Mouse (Mus musculus): ENCODE measurements around the gene Nr2f2.

Gene Nr2f2

DNA sequence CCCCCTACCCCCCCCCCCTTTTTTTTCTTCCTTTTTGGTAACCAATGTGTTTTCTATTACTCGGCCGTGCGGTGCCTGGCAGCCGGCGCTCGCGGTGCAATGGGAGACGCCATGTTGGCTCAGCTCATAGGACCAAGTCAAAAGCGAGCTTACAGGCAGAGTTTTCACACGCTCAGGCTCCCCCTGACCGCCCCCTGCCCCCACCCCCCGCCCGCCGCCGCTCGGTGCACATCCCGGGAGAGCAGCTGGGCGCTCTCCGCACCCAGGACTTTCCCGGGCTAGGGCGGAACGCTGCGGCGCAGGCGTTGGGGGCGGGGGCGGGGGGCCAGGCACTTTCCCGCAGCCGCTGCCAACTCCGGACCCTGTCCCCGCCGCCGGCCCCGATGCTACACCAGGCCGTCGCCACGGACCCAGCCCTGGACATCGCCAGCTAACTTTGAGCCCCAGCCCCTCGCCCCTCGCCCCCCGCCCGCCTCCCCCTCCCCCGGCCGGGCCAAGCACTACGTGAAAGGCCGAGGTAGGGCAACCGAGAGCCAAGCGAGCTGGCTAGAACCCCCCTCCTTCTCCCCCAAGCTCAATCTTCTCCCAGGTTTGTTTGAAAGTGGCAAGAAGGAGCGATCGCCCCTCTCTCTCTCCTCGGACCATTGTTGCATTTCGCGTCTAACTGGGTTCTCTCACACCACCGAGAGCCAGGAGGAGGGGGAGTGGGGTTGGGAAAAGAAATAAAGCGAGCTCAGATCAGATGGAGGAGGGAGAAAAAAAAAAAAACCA is 15.6 kb downstream of the Nr2f2 start:
- DNase-seq (ENCODE audit: low read depth, low spot score): peak; percentile 65

DNA sequence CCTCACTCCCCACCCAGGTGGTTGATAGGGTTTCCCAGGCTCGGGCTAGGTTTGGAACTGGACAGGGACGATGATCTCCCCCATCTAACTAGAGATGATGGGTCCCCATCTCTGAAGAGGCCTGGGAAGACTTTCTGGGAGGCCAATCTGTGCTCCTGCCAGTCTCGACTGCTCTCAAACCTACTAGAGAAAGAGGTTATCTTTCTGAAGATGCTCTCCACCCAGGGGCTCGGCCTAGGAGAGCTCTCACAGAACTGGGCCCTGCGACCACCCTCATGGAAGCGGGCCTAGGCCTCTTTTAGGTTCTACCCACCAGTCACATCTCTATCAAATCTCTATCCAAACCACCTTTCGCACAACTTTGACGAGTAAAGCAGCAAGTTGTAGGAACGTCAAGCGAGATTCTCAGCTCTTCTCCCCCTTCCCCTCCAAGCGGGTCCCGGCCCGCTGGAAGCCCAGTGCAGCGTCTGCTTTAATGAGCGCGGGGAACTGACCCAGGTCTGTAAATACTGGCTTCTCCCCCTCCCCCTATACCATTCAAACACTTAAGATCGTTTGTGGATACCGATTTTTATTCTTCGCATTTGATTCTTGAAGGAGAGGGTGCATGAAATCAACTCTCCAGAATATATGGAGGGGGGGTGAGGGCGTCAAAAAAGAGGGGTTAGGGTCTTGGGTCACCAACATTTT is 16.4 kb downstream of the Nr2f2 start:
- DNase-seq (ENCODE audit: low read depth, low spot score): no peak

DNA sequence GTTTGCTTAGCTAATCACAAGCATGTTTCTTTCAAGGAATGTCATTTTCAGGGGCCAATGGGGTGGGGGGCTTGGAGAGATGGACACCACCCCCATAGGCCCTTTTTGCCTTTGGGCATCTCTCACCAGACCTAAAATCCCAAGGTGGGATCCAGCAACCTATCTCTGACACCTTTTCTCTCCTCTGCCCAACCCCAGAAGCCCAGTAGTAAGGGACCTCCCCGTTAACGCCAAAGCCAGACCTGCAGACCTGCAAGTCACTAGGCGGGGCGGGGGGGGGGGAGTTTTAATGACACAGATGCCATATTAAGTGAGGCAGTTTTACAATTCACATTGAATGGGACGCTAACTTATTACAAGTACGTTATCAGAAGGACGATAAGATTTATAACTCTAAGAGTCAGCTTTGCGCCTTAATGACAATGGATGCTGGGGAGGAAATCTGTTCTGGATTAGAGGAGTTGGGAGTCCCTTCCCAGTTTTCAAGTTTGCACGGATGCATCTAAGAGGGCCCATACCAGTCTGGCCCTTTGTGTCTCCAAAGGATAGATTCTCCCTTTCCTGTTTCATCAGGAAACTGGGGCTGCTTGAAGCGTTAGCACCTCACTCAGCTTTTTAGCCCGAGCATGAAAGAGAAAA is 17.4 kb downstream of the Nr2f2 start:
- DNase-seq (ENCODE audit: low read depth, low spot score): no peak

DNA sequence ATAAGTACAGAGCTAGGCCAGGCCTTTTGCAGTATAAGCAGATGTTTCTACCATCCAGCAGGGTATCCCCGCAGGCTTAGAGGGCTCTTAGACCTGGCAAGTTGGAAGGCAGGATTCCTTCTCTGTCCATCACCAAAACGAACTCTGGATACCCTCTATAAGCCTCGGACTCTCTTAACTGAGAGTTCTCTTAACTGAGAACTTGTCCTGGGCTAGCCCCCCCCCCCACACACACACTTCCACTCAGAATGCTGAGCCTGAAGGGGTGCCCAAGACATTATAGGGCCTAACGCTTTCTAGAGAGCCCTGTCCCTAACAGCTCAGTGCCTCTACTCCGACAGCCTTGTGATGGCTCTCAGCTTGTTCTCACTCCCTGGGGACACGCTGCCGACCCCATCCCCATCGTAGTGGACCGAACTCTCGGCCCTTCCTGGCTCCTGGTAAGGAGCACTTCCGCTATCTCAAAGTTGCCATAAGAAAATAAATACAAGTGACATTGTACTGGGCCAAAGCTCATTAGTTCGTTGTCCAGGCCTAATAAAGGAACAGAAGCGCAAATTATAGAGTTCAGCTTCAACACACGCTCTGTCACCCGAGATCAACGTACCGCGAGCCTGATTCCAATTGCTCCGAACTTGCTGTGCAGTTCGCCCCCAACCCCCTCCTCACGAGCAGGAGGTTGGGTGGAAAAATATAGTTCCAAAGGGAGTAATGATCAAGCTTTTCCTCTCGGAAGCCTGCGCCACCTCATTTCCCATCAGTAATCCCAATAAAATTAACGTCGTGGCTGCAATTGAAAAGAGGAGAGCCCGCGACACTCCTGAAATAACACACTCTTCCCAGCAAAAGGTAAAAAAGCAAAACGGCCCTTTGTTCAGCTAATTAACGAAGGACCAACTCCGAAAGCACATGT is 18.2 kb downstream of the Nr2f2 start:
- no peak for DNase-seq (ENCODE audit: low read depth, low spot score)

DNA sequence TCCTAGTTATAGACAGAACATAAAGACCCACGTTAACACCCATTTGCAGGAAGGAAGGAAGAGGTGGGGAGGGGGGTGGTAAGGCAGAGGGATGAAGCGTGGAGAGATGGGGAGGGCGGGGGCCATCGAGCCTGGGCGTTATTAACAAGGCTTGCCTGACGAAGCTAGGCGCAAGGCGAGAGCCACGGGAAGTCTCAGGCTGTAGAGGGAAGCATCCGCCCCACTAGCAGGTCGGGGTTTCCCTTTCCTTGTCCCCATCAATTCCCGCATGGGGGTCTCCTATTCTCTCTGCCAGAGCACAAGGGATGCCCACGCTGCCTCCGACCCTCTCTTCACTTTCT is 18.9 kb downstream of the Nr2f2 start:
- no peak for DNase-seq (ENCODE audit: low read depth, low spot score)

DNA sequence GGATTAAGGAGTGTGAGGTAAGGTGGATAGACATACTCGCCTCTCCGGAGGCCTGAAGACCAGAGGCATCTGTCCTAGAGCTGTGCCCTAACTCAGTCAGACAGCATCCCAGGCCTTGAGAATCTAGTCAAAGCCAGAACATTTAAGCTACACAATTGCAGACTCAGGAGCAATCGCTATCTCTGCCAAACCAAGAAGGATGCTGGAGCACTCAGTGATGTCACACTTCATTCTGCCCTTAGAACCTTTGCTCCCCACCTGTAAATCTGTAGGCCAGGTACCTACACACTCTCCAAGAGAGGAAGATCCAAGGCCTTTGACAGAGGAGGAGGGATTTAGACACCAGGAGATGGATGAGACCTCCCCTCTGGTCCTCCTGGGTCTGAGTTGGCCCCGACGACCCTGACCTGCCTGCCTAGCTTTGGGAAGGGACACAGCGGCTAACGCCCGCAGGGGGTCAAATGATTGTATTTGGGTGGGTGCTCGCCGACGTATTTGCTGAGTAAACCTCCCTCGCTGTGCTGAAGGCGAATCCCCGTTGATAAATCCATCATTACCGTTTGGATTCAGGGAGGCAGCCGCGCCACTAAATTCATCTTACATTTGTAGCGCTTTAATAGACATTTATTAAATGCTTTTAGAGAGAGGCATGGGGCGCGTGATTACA is 19.5 kb downstream of the Nr2f2 start:
- DNase-seq (ENCODE audit: low read depth, low spot score): no peak

DNA sequence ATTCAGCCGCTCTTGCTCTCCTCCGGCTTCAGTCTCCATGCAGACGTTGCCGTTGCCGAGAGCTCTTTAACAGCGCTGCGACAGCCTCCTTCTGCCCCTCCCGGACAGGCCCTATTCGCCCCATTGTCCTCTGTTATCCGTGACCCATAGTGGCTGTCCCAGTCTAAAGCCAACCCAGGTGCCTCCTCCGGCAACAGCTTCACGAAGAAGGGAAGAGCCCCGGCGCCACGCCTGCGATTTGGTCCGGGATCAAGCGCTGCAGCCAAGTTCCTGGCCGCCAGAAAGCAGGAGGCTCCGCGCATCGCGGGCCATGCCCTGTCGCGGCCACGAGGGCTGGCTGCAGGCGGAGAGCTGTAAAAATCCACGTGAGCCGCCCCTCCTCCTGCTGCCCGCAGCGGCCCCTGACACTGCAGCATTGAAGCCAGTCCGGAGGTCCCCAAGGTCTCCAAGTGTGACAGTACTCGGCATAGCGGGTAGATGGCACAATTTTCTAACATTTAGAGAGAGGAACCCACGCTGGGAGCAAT is 20.5 kb downstream of the Nr2f2 start:
- DNase-seq (ENCODE audit: low read depth, low spot score): peak; percentile 73

DNA sequence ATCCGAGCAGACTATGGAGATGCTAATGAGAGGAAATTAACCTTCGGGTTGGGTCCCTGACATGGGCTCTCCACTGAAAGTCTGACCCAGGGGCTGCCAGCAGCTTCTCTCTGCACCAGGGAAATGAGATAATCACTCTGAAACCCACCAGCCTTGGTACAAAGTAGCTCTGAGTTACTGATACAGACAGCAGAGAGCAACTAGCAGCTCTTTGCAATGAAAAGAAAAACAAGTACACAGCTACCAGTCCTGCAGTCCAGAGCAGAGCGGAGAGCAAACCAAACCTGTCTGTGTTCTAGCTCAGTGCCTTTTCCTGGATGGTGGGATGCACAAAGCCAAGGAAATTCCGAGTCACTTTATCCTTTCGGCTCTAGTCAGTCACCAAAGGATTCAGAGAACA is 23.1 kb downstream of the Nr2f2 start:
- DNase-seq (ENCODE audit: low read depth, low spot score): no peak

DNA sequence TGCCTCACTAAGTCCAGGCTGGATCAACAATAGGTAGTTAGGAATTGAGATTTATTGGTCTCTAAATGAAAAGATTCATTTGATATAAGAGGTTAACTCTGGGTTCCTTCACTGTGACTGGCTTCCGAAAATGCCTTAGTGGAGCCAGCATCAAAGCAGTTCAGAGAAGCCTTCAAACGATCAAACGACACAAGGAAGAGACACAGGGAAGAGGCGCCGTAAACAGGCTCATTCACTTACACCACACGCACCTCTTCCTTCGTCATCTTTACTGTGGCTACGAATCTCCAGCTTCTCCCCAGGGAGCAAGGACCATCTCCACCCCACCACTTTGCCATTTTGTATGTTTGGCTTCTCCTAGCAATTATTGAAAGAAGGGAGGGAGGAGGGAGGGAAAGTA is 23.8 kb downstream of the Nr2f2 start:
- DNase-seq (ENCODE audit: low read depth, low spot score): no peak

DNA sequence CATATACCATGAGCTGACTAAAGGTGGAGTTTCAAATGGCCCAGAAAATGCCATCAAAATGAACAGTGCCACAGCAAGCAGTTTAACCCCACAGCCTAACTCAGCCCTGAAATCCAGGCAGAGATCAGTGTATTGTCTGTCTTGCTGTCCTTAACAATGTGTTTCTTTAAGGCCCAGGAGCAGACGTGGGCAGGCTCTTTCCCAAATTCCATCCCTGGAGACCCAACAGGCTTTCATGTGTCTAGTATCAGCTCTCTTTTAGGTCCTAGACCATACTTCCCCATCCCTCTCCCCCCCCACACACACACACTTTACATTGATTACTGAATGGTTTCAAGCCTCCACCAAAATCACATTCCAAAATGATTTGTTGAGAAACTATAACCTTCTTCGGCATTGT is 24.5 kb downstream of the Nr2f2 start:
- no peak for DNase-seq (ENCODE audit: low read depth, low spot score)

DNA sequence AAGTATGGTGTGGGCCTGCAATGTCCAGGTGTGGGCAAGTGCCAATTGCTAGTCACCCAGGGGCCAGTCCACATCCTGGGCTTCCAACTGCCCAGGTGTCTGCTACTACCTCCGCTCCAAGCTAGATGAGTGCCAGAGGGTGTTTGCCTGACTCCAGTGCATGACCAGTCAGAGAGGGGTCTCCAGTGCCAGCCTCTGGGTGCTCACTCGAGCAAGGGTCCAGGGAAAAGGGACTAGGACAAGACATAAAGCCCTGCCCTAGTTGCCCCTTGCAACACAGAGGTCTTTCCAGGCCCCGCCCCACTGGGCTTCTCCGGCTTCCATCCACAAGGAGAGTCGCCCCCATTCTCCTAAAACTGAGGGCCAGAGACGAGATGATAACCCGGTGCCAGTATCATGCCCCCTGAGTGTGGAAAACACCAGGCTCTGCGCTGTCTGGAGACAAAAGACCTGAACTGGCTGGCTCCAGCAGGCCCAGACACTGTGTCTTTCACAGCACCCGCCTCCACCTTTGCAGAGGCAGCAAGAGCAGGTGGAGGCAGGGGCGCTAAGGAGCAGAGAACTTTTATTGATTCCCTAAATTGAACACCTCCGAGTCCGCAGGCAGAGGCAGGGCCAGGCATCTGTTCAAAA is 26.4 kb downstream of the Nr2f2 start:
- DNase-seq (ENCODE audit: low read depth, low spot score): no peak

DNA sequence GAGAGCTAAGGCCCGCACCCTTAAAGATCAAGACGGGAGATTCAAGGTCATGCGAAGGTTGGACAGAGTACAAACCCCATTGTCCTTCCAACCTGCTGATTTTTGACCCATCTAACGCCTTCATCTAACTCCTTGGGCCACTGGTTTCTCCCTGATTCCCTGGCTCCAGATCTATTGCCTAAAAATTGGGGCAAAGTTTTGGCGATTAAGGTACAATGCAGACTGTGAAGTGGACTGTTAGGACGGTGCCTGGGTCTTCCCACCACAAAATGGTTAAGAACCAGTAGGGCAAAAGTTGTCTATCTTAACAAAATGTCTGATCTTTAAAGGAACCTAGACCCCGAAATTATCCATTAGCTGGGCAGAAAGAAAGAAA is 28.3 kb downstream of the Nr2f2 start:
- no peak for DNase-seq (ENCODE audit: low read depth, low spot score)

DNA sequence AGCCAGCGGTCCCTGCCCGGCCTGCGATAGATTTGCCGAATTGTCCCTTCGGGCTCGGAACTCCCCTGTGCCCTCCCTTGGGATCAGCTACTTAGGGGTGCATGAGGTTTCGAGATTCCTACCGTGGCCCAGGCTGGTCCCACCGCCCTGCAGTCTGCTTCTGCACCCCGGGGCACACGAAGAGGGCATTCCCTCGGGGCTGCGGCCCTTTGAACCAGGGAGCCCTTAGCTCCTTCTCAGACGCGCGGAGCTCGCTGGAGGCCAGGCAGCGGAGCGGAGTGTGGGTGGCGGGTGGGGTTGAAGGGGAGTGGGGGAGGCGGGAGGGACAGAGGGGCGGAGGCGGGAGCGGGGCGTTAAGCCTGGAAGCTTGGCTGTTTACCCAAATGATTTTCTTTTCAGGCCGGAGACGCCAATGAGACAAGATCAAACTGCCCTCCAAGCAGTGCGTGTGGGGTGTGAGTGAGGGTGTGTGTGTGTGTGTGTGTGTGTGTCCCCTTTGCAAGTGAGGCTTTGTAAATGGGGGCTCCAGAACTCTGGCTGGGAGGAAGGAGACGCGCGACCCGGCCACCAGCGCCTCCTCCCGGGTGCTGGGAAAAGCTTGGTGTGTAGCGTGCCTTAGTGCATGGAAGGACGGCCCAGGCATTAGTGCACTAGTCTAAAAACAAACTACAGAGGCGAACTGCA is 28.8 kb downstream of the Nr2f2 start:
- DNase-seq (ENCODE audit: low read depth, low spot score): no peak

DNA sequence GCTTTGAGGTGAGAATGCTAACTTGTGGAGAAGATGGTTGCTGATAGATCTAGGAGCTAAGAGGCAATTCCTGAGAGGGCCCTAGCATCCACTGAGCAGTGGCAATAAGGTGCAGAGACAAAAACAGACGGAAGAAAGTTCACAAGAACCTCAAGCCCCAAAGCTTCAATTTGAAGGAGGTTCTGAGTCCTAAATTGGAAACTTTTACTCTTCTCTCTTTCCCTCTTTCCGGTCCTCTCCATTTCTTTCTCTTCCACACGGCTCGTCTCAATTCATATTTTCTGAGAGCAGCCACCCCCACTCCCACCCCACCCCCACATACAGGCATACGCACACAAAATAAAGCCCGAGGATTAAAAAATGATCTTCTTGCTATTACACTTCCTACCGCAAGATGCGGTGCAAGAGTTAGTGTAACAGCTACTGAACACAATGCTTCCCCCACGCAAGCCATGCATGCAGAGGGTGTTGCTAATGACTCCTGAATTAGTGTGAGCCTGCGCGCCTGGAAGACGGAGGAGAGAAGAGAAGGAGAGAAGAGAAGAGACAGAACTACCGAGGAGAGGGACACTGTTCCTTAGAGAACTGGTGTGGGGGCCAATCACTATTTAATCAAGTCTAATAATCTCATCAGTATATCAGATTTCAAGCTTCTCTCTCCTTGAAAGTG is 29.8 kb downstream of the Nr2f2 start:
- peak; percentile 34 for DNase-seq (ENCODE audit: low read depth, low spot score)

DNA sequence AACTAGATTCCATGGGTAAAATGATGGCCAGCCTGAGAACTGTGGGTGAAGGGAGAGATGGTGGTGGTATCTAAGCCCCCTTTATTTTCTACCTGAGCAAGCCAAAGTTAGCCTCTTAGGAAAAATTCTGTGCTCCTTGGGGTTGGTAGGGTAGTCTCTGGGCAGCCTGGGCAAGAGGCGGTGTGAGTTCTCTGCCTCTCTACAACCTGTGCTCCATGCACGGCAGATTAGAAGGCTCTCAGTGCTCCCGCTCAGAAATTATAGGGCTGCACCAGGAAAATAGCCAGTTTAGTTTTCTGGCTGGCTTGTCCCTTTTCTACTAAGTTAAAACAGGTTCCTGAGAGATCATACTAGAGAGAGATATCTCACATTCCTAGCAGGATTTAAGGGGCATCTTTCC is 30.4 kb downstream of the Nr2f2 start:
- no peak for DNase-seq (ENCODE audit: low read depth, low spot score)

DNA sequence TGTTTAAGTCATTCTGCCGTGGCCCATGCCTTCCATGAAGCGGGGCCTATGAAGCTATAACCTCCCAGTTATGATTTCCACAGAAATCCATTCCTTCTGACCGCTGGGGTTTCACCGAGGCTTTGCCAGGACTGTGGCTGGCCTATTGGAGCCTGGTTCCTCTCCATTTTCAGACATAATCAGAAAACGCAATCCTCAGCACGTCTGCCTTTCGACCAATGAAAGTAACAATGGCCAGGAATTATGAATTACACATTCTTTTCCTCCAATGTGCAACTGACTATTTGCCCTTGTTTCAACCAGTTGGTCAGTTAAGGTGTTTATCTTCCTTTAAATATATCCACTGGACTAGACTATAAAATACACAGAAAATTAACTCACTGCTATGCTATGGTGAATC is 31.1 kb downstream of the Nr2f2 start:
- no peak for DNase-seq (ENCODE audit: low read depth, low spot score)

DNA sequence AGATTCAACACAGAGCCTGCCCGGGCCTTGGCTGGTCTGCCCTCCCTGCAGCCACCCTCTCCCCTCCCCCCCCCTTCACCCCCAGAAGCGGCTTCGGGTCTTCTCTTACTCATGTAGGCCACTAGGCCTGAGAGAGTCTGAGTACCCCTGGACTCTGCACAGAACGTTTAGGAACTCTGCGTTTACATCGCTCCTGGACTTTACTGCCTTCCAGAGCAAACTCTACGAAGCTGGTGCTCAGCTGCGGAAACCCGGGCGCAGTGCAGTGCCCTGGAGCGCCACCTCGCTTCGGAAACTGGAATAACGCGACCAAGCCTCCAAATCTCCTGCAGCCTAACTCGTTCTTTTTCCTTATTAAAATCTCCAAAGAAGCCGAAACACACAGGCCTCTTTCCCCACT is 31.7 kb downstream of the Nr2f2 start:
- DNase-seq (ENCODE audit: low read depth, low spot score): peak; percentile 80

DNA sequence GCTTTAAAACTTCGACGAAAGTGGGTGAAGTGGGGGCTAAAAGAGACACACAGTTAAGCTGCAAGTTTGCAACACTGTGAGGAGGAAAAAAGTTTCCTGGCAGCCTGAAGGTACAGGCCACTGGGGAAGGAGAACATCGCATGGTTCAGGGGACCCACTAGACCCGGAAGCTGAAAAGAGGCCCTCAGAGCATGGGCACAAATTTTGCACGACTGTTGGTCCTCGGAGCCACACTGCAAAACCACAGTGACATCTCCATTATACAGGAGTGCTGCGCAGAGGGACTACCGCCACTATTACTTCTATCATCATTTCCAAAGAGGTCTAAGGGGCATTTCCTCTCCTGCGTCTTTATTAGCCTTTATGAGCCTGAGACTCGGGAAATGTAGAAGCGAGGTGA is 32.7 kb downstream of the Nr2f2 start:
- DNase-seq (ENCODE audit: low read depth, low spot score): no peak

DNA sequence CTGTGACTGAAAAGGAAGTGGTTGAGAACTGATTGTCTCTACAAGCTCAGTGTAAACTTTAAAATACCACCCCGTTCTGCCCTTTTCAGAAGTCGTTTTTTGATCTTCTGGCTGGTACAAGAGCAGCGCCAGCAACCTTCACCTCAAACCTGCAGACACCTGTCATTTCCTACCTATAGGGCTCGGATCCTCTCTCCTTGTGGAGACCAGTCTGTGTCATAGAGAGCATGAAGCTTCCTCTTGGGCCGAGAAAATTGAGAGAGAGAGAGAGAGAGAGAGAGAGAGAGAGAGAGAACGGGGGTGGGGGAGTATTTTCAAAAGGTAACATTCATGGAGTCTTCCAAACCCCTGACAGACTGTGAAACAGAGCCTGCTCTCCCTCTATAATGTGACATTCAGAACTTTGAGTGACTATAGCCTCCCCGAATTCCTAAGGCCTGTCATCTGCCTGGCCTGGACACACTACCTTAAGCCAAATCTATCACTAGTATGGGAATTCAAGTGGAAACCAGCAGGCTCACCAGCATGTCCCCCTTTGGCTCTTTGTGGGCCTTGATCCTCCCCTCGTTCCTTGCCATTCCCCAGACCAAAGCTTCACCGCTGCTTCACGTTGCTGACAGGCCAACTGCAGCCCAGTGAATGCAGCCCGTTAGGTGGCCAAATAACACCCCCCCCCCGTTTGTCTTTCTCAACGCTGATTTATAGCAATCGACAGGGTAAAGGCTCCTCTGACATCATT is 33.4 kb downstream of the Nr2f2 start:
- DNase-seq (ENCODE audit: low read depth, low spot score): no peak
